Mouse (Mus musculus): Measurements from ENCODE around the gene Mrpl24. TPM values are rescaled to one million over a fixed set of nuclear protein-coding genes. Genes with fewer than 3 reads are reported as not detected.

The Mrpl24 gene
- polyA plus RNA-seq, 1 experiment from 2014 or later, result 48.6 TPM

DNA sequence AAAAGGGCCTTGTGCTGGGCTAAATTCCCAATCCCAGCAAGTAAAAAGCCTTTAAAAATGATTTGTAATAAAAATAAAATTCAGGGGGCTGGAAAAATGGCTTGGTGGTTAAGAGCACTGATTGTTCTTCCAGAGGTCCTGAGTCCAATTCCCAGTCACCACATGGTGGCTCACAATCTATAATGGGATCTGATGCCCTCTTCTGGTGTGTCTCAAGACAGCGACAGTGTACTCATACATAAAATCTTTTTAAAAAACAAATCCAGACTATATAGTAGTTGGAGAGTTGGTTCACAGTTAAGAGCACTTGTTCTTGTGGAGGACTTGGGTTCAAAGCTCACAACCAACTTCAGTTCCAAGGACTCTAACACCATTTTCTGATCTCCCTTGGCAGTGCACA lies 2.3 kb upstream of the Mrpl24 start:
- WGBS, result 84% methylated on average over 1 of the region's 1 CpGs
- Histone ChIP-seq H3K4me3 (no peak overlapping the region), H3K4me1 (replicated peaks) (peaks cover 14% of the 10 kb centered on the region), H3K36me3 (peaks cover 40% of the 10 kb centered on the region), H3K4me2 (no peak overlapping the region), H3K9me3 (no peaks in the 10 kb centered on the region), H3K27ac (replicated peaks) (no peak overlapping the region), H3K9ac (no peak overlapping the region), H3K27me3 (no peaks in the 10 kb centered on the region)
- ATAC-seq (ENCODE audit: low FRiP score, low read depth), result no peak

GRCm38 (mm10) chr3:87918551-87918950 lies 755 bp upstream of the Mrpl24 start:
- Histone ChIP-seq H3K4me2 (peak overlapping the region; percentile 75), H3K4me1 (replicated peaks) (peaks cover 14% of the 10 kb centered on the region), H3K27ac (replicated peaks) (peak overlapping the region; percentile 57), H3K9me3 (no peaks in the 10 kb centered on the region), H3K27me3 (no peaks in the 10 kb centered on the region), H3K4me3 (no peak overlapping the region), H3K9ac (no peak overlapping the region), H3K36me3 (peaks cover 56% of the 10 kb centered on the region)
- WGBS, result 97% methylated on average over 1 of the region's 1 CpGs
- ATAC-seq (ENCODE audit: low FRiP score, low read depth), result no peak

DNA sequence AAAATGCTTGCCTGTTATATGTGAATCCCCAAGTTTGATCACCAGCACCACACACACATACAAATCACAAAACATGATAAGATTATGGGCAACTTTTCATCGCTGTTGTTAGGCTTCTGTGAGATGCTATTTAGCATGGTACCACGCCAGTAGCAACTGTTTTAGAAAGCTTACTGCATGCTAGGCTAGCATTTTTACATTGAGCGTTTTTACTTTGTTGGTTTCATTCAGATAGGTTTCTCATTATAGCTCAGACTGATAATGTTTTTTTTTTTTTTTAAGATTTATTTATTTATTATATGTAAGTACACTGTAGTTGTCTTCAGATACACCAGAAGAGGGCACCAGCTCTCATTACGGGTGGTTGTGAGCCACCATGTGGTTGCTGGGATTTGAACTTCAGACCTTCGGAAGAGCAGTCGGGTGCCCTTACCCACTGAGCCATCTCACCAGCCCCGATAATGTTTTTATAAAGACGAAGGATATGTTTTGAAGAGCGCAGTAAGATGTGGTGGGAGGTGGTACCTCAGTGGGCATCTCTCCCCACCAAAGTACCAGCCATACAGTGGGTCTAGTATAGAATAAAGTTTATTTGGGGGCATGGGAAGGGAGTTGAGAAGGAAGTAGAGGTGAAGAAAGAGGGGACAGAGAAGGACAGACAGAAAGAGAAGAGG lies 1.1 kb downstream of the Mrpl24 start:
- Histone ChIP-seq H3K4me1 (replicated peaks) (peaks cover 14% of the 10 kb centered on the region), H3K9ac (peak overlapping the region; percentile 51; the same call in 1 of the 2 replicates), H3K4me2 (peak overlapping the region; percentile 75), H3K27ac (replicated peaks) (no peak overlapping the region), H3K4me3 (peak overlapping the region; percentile 57), H3K36me3 (peaks cover 56% of the 10 kb centered on the region), H3K9me3 (no peaks in the 10 kb centered on the region), H3K27me3 (no peaks in the 10 kb centered on the region)
- ATAC-seq (ENCODE audit: low FRiP score, low read depth), result no peak
- WGBS, result 69% methylated on average over 9 of the region's 9 CpGs

- 90% methylated on average over 7 of the region's 7 CpGs for WGBS
- no peak overlapping the region for H3K4me3 ChIP-seq
- peaks cover 25% of the 10 kb centered on the region for H3K4me1 ChIP-seq (replicated peaks)
- no peak overlapping the region for H3K9ac ChIP-seq
- H3K27ac ChIP-seq (replicated peaks), result no peak overlapping the region
- ATAC-seq (ENCODE audit: low FRiP score, low read depth), result no peak
- no peaks in the 10 kb centered on the region for H3K9me3 ChIP-seq
- H3K27me3 ChIP-seq, result no peaks in the 10 kb centered on the region
- peaks cover 50% of the 10 kb centered on the region for H3K36me3 ChIP-seq
- no peak overlapping the region for H3K4me2 ChIP-seq
Measured at GRCm38 (mm10) chr3:87924996-87925395, 5.7 kb downstream of the Mrpl24 start.

DNA sequence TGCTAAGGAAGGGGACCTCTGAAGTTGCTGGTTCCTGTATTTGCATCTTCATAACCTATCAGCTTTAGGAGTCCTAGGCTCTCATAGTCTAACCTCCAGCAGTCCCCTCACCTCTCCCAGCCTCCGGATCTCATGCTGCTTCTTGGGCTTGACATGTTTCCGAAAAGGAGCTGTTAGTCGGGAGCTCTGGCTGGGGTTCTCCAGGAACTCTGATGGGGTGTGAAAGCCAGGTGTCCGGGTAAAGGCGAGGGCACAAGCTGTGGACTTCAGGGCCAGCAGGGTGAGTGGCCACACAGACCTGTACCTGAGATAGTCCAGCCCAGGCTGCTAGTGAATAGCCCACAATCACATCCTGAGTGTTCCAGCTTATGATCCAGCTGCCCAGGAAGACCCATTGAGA lies 8.1 kb downstream of the Mrpl24 start:
- H3K4me1 ChIP-seq (replicated peaks), result peaks cover 31% of the 10 kb centered on the region
- no peak overlapping the region for H3K9ac ChIP-seq
- no peaks in the 10 kb centered on the region for H3K27me3 ChIP-seq
- H3K9me3 ChIP-seq, result no peaks in the 10 kb centered on the region
- no peak for ATAC-seq (ENCODE audit: low FRiP score, low read depth)
- WGBS, result 95% methylated on average over 5 of the region's 5 CpGs
- peaks cover 50% of the 10 kb centered on the region for H3K36me3 ChIP-seq
- H3K4me3 ChIP-seq, result no peak overlapping the region
- H3K27ac ChIP-seq (replicated peaks), result no peak overlapping the region
- H3K4me2 ChIP-seq, result no peak overlapping the region

GRCm38 (mm10) chr3:87929341-87930077 lies 10.2 kb downstream of the Mrpl24 start:
- peak overlapping the region; percentile 97 for H3K4me3 ChIP-seq
- H3K36me3 ChIP-seq, result peaks cover 43% of the 10 kb centered on the region
- no peaks in the 10 kb centered on the region for H3K9me3 ChIP-seq
- no peaks in the 10 kb centered on the region for H3K27me3 ChIP-seq
- H3K27ac ChIP-seq (replicated peaks), result peak overlapping the region; percentile 94
- no peak; the same call in 1 of the 2 replicates for ATAC-seq (ENCODE audit: low FRiP score, low read depth)
- H3K9ac ChIP-seq, result peak overlapping the region; percentile 97
- peaks cover 43% of the 10 kb centered on the region for H3K4me1 ChIP-seq (replicated peaks)
- peak overlapping the region; percentile 88 for H3K4me2 ChIP-seq
- 9% methylated on average over 26 of the region's 26 CpGs for WGBS

DNA sequence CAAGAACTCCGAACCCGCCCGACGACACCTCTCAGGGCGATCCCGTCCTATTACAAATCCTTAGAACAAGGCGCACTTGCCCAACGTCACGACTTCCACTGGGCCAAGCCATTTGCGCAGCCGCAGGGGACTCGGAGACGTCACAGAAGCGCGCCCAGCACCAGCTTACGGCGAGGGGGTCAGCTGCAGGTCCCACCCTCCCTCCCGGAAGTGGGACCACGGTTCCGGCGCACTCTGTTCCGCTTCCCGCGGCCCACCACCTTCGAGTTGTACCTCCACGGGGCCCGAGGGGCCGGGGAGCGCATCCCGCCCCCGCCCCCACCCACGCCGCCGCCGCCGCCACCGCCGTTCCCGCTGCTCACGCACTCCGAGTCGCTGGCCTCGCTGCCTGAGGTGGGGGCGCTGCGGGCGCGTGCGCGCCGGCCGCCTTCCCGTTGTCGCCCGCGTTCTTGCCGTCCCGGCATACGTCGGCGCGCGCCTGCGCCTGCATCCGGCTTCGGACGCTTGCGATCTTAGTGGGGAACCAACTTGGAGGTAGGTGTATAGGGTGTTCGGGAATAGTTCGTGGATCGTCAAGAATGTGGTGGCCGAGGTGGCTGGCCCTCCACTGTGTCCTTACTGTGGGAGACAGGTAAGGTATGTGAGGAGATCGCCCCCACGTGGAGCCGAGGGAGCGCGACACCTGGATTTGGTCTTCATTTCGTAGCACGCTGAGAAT lies 10.9 kb downstream of the Mrpl24 start, which contains the start of the genes Isg20l2 and Rrnad1:
Isg20l2 (plus strand) TSS at position 237 of the 718 bp plus-strand sequence.
Rrnad1 (minus strand) TSS at position 640 of the 718 bp plus-strand sequence.
- under 1% methylated on average over 63 of the region's 78 CpGs for WGBS
- H3K4me1 ChIP-seq (replicated peaks), result peaks cover 49% of the 10 kb centered on the region

DNA sequence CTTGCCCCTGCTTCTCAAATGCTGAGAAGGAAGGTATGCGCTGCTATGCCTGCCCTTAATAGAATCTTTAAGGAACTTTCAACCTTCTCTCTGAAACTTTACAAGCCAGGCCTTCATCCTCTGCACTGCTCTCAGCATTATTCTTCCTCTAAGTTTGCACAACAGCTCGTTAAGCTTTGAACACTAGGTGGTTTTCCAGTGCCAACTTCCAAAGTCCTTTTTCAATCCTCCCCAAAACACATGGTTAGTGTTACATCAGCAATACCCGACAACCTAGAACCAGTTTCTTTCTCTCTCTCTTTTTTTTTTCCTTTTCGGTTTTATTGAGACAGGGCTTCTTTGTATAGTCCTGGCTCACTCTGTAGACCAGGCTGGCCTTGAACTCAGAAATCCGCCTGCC lies 14.7 kb downstream of the Mrpl24 start:
- Histone ChIP-seq H3K9ac (no peak overlapping the region), H3K27ac (replicated peaks) (no peak overlapping the region), H3K4me2 (no peak overlapping the region), H3K27me3 (no peaks in the 10 kb centered on the region), H3K4me3 (no peak overlapping the region), H3K4me1 (replicated peaks) (peaks cover 53% of the 10 kb centered on the region), H3K36me3 (peaks cover 32% of the 10 kb centered on the region), H3K9me3 (no peaks in the 10 kb centered on the region)
- 88% methylated on average over 5 of the region's 5 CpGs for WGBS
- ATAC-seq (ENCODE audit: low FRiP score, low read depth), result no peak

More for the DNA sequence above, 10.9 kb downstream of the Mrpl24 start, which contains the start of the genes Isg20l2 and Rrnad1:
- Histone ChIP-seq H3K9me3 (no peaks in the 10 kb centered on the region), H3K4me3 (peak within 1 kb of the TSS; percentile 97), H3K36me3 (peaks cover 40% of the 10 kb centered on the region), H3K4me2 (peak within 1 kb of the TSS; percentile 88), H3K9ac (peak within 1 kb of the TSS; percentile 97), H3K27me3 (no peaks in the 10 kb centered on the region), H3K27ac (replicated peaks) (peak within 1 kb of the TSS; percentile 94)
- peak; percentile 97 for ATAC-seq (ENCODE audit: low FRiP score, low read depth)

DNA sequence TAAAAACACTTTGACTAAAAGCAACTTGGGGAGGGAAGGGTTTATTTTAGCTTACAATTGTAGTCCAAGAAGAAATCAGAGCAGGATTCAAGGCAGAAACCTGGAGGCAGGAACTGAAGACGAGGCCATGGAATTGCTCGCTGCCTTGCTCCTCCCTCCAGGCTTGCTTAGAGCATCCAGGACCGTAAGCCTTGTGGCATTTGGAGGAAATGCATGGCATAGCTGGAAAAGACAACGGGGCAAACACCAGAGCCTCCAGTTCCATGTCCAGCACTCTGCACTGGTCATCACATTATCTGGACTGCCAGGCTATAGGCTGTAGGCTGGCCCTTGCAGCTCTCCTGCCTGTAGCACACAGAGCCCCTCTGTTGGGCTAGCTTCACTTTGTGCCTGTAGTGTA lies 15.2 kb downstream of the Mrpl24 start:
- peaks cover 37% of the 10 kb centered on the region for H3K36me3 ChIP-seq

DNA sequence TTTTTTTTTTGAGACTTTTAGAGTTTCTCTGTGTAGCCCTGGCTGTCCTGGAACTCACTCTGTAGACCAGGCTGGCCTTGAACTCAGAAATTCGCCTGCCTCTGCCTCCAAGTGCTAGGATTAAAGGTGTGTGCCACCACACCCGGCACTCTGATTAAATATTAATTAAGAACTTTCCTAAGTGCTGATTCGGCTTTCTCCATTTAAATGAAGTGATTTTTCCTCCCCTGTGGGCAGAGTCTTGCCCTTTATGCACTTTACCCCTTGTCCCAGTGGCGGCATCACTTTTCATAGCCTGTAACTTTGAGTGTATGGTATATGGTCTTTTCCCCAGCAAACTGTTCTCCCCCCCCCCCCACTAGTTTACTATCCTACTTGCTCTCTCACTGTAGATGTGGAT lies 15.9 kb downstream of the Mrpl24 start:
- H3K9ac ChIP-seq, result no peak overlapping the region
- peaks cover 44% of the 10 kb centered on the region for H3K36me3 ChIP-seq
- ATAC-seq (ENCODE audit: low FRiP score, low read depth), result no peak
- 87% methylated on average over 4 of the region's 4 CpGs for WGBS
- H3K27ac ChIP-seq (replicated peaks), result no peak overlapping the region
- no peak overlapping the region for H3K4me2 ChIP-seq
- H3K4me3 ChIP-seq, result no peak overlapping the region
- H3K27me3 ChIP-seq, result no peaks in the 10 kb centered on the region
- peaks cover 46% of the 10 kb centered on the region for H3K4me1 ChIP-seq (replicated peaks)
- H3K9me3 ChIP-seq, result no peaks in the 10 kb centered on the region

More for the DNA sequence above, 15.2 kb downstream of the Mrpl24 start:
- Histone ChIP-seq H3K27ac (replicated peaks) (no peak overlapping the region), H3K4me2 (no peak overlapping the region), H3K9me3 (no peaks in the 10 kb centered on the region), H3K4me1 (replicated peaks) (peaks cover 48% of the 10 kb centered on the region), H3K4me3 (no peak overlapping the region), H3K27me3 (no peaks in the 10 kb centered on the region), H3K9ac (no peak overlapping the region)
- 67% methylated on average over 4 of the region's 4 CpGs for WGBS
- no peak for ATAC-seq (ENCODE audit: low FRiP score, low read depth)

GRCm38 (mm10) chr3:87935776-87936175 lies 16.5 kb downstream of the Mrpl24 start:
- Histone ChIP-seq H3K4me2 (no peak overlapping the region), H3K27ac (replicated peaks) (no peak overlapping the region), H3K4me3 (no peak overlapping the region), H3K9me3 (no peaks in the 10 kb centered on the region), H3K27me3 (no peaks in the 10 kb centered on the region), H3K36me3 (peaks cover 48% of the 10 kb centered on the region), H3K4me1 (replicated peaks) (peaks cover 45% of the 10 kb centered on the region), H3K9ac (no peak overlapping the region)
- ATAC-seq (ENCODE audit: low FRiP score, low read depth), result peak; percentile 47; the same call in 1 of the 2 replicates
- WGBS, result 89% methylated on average over 2 of the region's 2 CpGs

DNA sequence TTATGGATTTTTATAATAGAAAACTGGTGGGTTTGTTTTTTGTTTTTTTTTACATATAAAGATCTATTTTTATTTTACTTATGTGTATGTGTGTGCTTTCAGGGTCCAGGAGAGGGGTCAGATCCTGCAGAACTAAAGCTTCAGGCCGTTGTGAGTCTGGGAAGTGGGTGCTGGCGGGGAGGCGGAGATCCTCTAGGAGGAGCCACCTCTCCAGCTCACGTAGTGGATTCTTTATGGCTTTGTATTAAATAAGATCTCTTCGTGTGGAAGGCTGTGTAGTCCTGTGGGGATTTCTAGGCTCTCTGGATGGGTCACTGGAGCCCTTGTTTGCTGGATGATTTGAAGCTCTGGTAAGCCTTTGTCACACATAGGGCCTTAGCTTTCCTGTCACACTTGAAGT lies 21.3 kb downstream of the Mrpl24 start:
- Histone ChIP-seq H3K27ac (replicated peaks) (no peak overlapping the region), H3K4me2 (no peak overlapping the region), H3K4me3 (no peak overlapping the region), H3K9ac (no peak overlapping the region), H3K9me3 (no peaks in the 10 kb centered on the region), H3K4me1 (replicated peaks) (peaks cover 13% of the 10 kb centered on the region), H3K27me3 (no peaks in the 10 kb centered on the region), H3K36me3 (peaks cover 36% of the 10 kb centered on the region)
- 59% methylated on average over 5 of the region's 5 CpGs for WGBS
- no peak for ATAC-seq (ENCODE audit: low FRiP score, low read depth)
